Mouse (Mus musculus) liver, postnatal 0 days (tissue): ENCODE results near the gene Pradc1. TPM values are rescaled to one million over a fixed set of nuclear protein-coding genes. Genes with fewer than 3 reads are reported as not detected.

ENCODE experiments used
- ATAC-seq: fragments of 200-750 bp; cut with Nextera tagmentation; 2 replicates; pipeline ENCODE4 v1.8.0; 2017; ENCODE audit warnings: mild to moderate bottlenecking, moderate library complexity
- DNase-seq: peaks from one replicate; pipeline ENCODE4 v3.0.0-alpha.2; 2016
- H3K27ac ChIP-seq: fragments of 300-500 bp; sonication (generic); 2 replicates; pipeline ENCODE4 v1.5.1; 2014; ENCODE audit warnings: antibody characterized with exemption, moderate library complexity, mild to moderate bottlenecking, low read depth
- H3K27me3 ChIP-seq: fragments of 300-500 bp; sonication (generic); 2 replicates; pipeline ENCODE4 v1.6.1; 2014; ENCODE audit warnings: low read length, control low read depth, mixed read lengths; ENCODE audit not compliant: insufficient read depth
- H3K36me3 ChIP-seq: fragments of 300-500 bp; sonication (generic); replicated peaks from 2 replicates; pipeline ENCODE4 v1.6.1; 2014; ENCODE audit warnings: mild to moderate bottlenecking, control low read depth, low read length, moderate library complexity, mixed read lengths; ENCODE audit not compliant: insufficient read depth
- H3K4me1 ChIP-seq: fragments of 300-500 bp; sonication (generic); 2 replicates; pipeline ENCODE4 v1.6.1; 2014; ENCODE audit warnings: antibody characterized with exemption, mild to moderate bottlenecking, control low read depth; ENCODE audit not compliant: insufficient read depth
- H3K4me2 ChIP-seq: fragments of 300-500 bp; sonication (generic); 2 replicates; pipeline ENCODE4 v1.6.1; 2014; ENCODE audit warnings: low read depth, mild to moderate bottlenecking, low read length, moderate library complexity, mixed read lengths
- H3K4me3 ChIP-seq: fragments of 300-500 bp; sonication (generic); 2 replicates; pipeline ENCODE4 v1.5.1; 2014; ENCODE audit warnings: low read depth, low read length
- H3K9ac ChIP-seq: fragments of 300-500 bp; sonication (generic); replicated peaks from 2 replicates; pipeline ENCODE4 v1.6.1; 2014; ENCODE audit warnings: mild to moderate bottlenecking, moderate library complexity
- H3K9me3 ChIP-seq: fragments of 300-500 bp; sonication (generic); 2 replicates; pipeline ENCODE4 v1.6.1; 2016; ENCODE audit warnings: mild to moderate bottlenecking, control low read depth, low read length, mixed read lengths
- CTCF ChIP-seq: sonication (generic); IDR thresholded peaks from 2 replicates; pipeline ENCODE4 v1.5.1; 2016; ENCODE audit warnings: antibody characterized with exemption, low read depth
- EP300 ChIP-seq: IDR thresholded peaks from 2 replicates; pipeline ENCODE4 v1.6.1; 2016; ENCODE audit warnings: antibody characterized with exemption, low read depth, mild to moderate bottlenecking
- WGBS: fragments of 180-500 bp; shearing (Covaris S2); extraction: QIAGEN DNeasy Blood & Tissue Kit; methylation state at CpG from one replicate; pipeline ENCODE4 v1.1.7; 2014; ENCODE audit not compliant: insufficient replicate concordance; 5-methylcytosine and 5-hydroxymethylcytosine counted together
- polyA plus RNA-seq: library from polyadenylated mRNA; unstranded; fragments of >200 nt; fragmentation: Nextera tagmentation; extraction: Ambion mirVana; gene quantifications from 2 replicates; pipeline ENCODE4 v1.2.1, GENCODE M21; 2015

Pradc1 gene
- polyA plus RNA-seq, 1 experiment from 2014 or later = 17.2 TPM

DNA sequence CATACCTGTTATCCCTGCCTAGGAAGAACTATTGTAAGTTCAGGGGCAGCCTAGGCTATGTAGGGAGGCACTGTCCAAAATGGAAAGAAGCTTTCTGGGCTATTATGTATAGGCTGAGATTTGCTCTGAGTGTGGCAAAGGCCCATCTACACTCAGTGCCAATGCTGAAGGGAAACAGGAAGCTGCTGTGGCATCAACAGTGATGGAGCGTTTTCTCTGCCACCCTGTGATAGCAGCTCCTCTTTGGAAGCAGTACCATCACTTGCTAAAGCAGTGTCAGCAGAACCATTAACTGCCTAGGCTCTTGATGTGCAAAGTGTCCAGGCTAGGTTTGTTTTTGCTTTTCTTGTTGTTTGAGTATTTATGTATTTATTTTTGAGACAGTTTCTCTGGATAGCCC, 15.6 kb downstream of the Pradc1 start:
- H3K9me3 ChIP-seq = no peaks in the 10 kb centered on the region
- no peak overlapping the region for H3K9ac ChIP-seq
- H3K36me3 ChIP-seq = peaks cover 11% of the 10 kb centered on the region
- no peaks in the 10 kb centered on the region for H3K27me3 ChIP-seq
- 53% methylated on average over 1 of the region's 1 CpGs for WGBS
- no peak for ATAC-seq
- no peak overlapping the region for H3K27ac ChIP-seq
- no peak overlapping the region for H3K4me3 ChIP-seq
- H3K4me1 ChIP-seq = peaks cover 17% of the 10 kb centered on the region
- no peak for DNase-seq
- TF ChIP-seq CTCF (no peak), EP300 (no peak)
- no peak overlapping the region for H3K4me2 ChIP-seq

DNA sequence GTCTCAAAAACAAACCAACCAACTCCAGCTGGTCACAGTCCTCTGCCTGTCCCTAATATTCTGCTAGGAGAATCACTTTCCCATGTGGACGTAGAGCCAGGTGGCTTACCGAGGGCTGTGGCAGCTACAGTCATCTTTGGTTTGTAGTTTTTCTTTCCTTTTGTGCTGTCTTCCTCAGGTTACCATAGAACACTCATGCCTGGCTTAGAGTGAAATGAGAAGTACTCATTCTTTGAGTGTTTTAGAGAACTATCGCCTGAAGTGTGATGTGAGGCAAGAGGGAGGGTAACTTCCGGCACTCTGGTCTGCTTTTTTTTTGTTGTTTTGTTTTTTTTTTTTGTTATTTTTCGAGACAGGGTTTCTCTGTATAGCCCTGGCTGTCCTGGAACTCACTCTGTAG, 17.9 kb downstream of the Pradc1 start:
- 50% methylated on average over 5 of the region's 5 CpGs for WGBS
- TF ChIP-seq CTCF (no peak), EP300 (no peak)
- peak overlapping the region; percentile 71 for H3K27ac ChIP-seq

DNA sequence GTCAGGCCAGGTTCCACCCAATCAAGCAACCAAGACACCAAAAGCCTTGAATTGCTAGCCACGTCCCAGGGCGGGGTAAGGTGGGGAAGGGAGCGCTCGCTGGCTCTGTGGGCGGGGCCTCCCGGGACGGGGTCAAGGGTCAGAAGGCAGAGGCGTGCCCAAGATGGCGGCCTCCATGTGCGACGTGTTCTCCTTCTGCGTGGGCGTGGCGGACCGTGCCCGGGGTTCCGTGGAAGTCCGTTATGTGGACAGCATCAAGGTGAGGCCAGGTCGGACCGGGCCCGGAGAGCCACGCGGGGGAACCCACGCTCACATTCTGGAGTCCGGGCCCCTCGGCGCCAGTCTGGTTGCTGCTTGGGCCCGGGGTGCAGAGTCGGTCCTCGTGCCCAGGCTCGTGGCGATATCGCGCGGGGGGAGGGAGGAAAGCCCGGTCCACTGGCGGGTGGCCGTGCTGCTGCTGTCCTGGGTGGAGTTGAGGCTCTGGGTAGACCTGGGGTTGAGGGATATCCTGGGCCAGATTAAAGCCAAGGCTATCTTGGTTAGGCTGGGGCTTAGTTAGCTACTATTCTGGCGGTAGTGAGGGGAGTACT, 19.8 kb downstream of the Pradc1 start, which contains the start of gene Smyd5:
TSS of gene Smyd5 (plus strand) at position 148 of the 590 bp plus-strand sequence.
- Histone ChIP-seq H3K4me2 (peak within 1 kb of the TSS; percentile 82), H3K27me3 (no peaks in the 10 kb centered on the region), H3K27ac (no peak within 1 kb of the TSS), H3K4me3 (peak within 1 kb of the TSS; percentile 66), H3K4me1 (peaks cover 17% of the 10 kb centered on the region), H3K9ac (peak within 1 kb of the TSS; percentile 58), H3K9me3 (no peaks in the 10 kb centered on the region), H3K36me3 (no peaks in the 10 kb centered on the region)
- WGBS = 3% methylated on average over 38 of the region's 39 CpGs
- ATAC-seq (peak; percentile 96), DNase-seq (peak; percentile 92)
- TF ChIP-seq CTCF (no peak), EP300 (no peak)

More for the DNA sequence above, 17.9 kb downstream of the Pradc1 start:
- DNase-seq (no peak), ATAC-seq (no peak)
- H3K4me1 ChIP-seq = peaks cover 17% of the 10 kb centered on the region
- no peaks in the 10 kb centered on the region for H3K9me3 ChIP-seq
- peak overlapping the region; percentile 1; the same call in 1 of the 2 replicates for H3K4me2 ChIP-seq
- peak overlapping the region; percentile 5; the same call in 1 of the 2 replicates for H3K4me3 ChIP-seq
- H3K9ac ChIP-seq = no peak overlapping the region
- H3K27me3 ChIP-seq = no peaks in the 10 kb centered on the region
- peaks cover 3% of the 10 kb centered on the region; the same call in 1 of the 2 replicates for H3K36me3 ChIP-seq

DNA sequence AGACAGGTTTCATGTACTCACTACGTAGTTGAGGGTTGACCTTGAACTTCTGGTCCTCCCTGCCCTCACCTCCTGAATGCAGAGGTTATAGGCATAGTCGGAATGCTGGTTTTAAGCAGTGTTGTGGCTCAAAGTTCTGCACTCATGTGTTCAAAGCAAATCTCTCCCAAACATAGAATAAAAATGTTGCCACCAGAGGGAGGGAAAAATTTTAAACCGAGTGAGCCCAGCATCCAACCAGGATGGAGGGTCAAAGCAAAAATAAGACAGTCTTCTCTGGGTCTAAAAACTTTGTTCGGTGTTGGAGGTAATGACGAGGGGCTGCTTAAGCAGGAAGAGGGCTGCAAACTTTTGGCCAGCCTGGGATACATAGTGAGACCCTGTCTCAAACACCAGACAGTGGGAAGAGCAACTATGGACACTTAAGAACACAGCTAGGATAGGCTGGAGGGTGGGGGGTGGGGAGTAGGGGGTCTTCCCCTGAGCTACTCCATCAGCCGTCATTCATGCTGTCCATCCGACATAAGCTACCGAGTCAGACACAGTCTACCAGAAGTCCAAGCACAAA, 20.4 kb downstream of the Pradc1 start:
- Histone ChIP-seq H3K27ac (no peak overlapping the region), H3K27me3 (no peaks in the 10 kb centered on the region), H3K4me2 (peak overlapping the region; percentile 82), H3K9ac (peak overlapping the region; percentile 58; the same call in 1 of the 2 replicates), H3K4me3 (peak overlapping the region; percentile 66), H3K4me1 (peaks cover 17% of the 10 kb centered on the region), H3K36me3 (no peaks in the 10 kb centered on the region), H3K9me3 (no peaks in the 10 kb centered on the region)
- DNase-seq (no peak), ATAC-seq (no peak; the same call in 1 of the 2 replicates)
- no peak for TF ChIP-seq CTCF
- TF ChIP-seq EP300 = no peak
- 50% methylated on average over 8 of the region's 8 CpGs for WGBS

DNA sequence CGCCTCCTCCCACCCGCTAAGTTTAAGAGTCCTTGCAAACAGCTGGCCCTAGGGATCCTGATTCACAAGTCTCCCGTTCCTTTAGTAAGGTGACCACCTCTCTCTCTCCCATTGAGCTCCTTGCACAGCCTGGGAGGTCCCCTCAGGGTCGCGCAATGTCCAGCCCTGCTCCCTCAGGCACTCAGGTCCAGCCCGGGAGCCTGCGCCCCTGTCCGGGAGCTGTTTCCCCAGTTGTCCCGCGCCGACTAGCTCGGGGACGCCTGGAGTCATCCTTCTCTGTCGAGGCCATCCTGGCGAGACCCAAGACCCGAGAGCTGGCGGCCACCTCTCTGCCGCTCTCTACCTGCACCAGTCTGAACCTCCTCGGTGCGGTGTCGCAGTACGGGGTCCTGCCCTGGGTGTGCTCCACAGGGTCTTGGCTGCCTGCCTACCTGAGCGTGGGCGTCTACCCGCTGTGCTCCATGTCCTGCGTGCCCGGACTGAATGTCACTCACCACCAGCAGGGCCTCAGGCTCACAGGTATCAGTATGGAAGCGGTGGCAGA, 27.9 kb downstream of the Pradc1 start, which contains the start of gene Noto:
TSS of gene Noto (plus strand) at position 51 of the 544 bp plus-strand sequence.
- TF ChIP-seq EP300 = no peak
- TF ChIP-seq CTCF = no peak
- no peaks in the 10 kb centered on the region for H3K4me1 ChIP-seq
- H3K9ac ChIP-seq = no peak within 1 kb of the TSS
- 0 out of 2 replicates have a peak within 1 kb of the TSS, but pooled peaks have one; percentile 18 for H3K4me2 ChIP-seq
- WGBS = 22% methylated on average over 28 of the region's 28 CpGs
- H3K9me3 ChIP-seq = no peaks in the 10 kb centered on the region
- no peak within 1 kb of the TSS for H3K4me3 ChIP-seq
- H3K27ac ChIP-seq = no peak within 1 kb of the TSS
- no peaks in the 10 kb centered on the region for H3K36me3 ChIP-seq
- peaks cover 13% of the 10 kb centered on the region for H3K27me3 ChIP-seq
- ATAC-seq (no peak), DNase-seq (no peak)

DNA sequence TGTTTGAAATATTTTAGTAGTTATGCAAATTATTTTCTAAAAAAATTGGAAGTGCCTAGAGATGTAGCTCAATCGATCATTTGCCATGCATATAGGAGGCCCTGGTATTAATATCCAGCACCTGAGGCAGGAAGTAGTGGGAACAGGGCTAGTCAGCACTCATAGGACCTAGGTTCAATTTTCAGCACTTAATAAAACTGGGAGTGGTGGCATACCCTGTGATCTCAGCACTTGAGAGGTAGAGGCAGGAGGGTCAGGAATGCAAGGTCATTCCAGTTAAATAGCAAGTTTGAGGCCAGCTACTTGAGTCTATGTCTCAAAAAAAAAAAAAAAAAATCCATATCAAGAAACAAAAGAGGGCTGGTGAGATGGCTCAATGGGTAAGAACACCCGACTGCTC, 32.6 kb downstream of the Pradc1 start:
- Histone ChIP-seq H3K27ac (no peak overlapping the region), H3K4me1 (no peaks in the 10 kb centered on the region), H3K36me3 (no peaks in the 10 kb centered on the region), H3K9ac (no peak overlapping the region), H3K27me3 (peaks cover 12% of the 10 kb centered on the region), H3K4me3 (no peak overlapping the region), H3K4me2 (no peak overlapping the region), H3K9me3 (no peaks in the 10 kb centered on the region)
- no peak for ATAC-seq
- 72% methylated on average over 2 of the region's 2 CpGs for WGBS
- TF ChIP-seq EP300 = no peak
- TF ChIP-seq CTCF = no peak
- DNase-seq = no peak
